Mouse (Mus musculus) intestine, embryonic 14.5 days (tissue): ENCODE data around the gene Frzb. TPM values are rescaled to one million over a fixed set of nuclear protein-coding genes. Genes with fewer than 3 reads are reported as not detected.
A peak's percentile ranks its signal among the peaks of the same experiment; 100 is the strongest.
"Not testable (repeated sequence)": the region's sequence is repeated elsewhere in the genome, so short reads cannot be mapped to it uniquely, and the experiment has no call there.

Source experiments
- ATAC-seq: fragments of 200-750 bp; cut with Nextera tagmentation; replicated peaks from 2 replicates; pipeline ENCODE4 v1.8.0; 2017; ENCODE audit warnings: low read depth, moderate number of reproducible peaks, moderate TSS enrichment, moderate library complexity; ENCODE audit not compliant: low FRiP score, low TSS enrichment
- DNase-seq: peaks from one replicate; pipeline ENCODE4 v3.0.0-alpha.2; 2018; ENCODE audit warnings: low spot score
- H3K27ac ChIP-seq: fragments of 300-500 bp; sonication (generic); 2 replicates; pipeline ENCODE4 v1.5.1; 2014; ENCODE audit warnings: low read depth, mild to moderate bottlenecking, control low read depth
- H3K27me3 ChIP-seq: fragments of 300-500 bp; sonication (generic); replicated peaks from 2 replicates; pipeline ENCODE4 v1.6.1; 2014; ENCODE audit warnings: low read length, control low read depth; ENCODE audit not compliant: control insufficient read depth, insufficient read depth
- H3K36me3 ChIP-seq: fragments of 300-500 bp; sonication (generic); 2 replicates; pipeline ENCODE4 v1.6.1; 2014; ENCODE audit warnings: low read length, control low read depth; ENCODE audit not compliant: control insufficient read depth, insufficient read depth
- H3K4me1 ChIP-seq: fragments of 300-500 bp; sonication (generic); replicated peaks from 2 replicates; pipeline ENCODE4 v1.6.1; 2014; ENCODE audit warnings: low read length, control low read depth, mixed read lengths; ENCODE audit not compliant: control insufficient read depth, insufficient read depth
- H3K4me2 ChIP-seq: fragments of 300-500 bp; sonication (generic); 2 replicates; pipeline ENCODE4 v1.6.1; 2014; ENCODE audit warnings: low read length
- H3K4me3 ChIP-seq: fragments of 300-500 bp; sonication (generic); 2 replicates; pipeline ENCODE4 v1.5.1; 2014; ENCODE audit warnings: low read depth, low read length, control low read depth, mixed read lengths
- H3K9ac ChIP-seq: fragments of 300-500 bp; sonication (generic); 2 replicates; pipeline ENCODE4 v1.6.1; 2014; ENCODE audit warnings: mild to moderate bottlenecking, low read length
- H3K9me3 ChIP-seq: fragments of 300-500 bp; sonication (generic); 2 replicates; pipeline ENCODE4 v1.6.1; 2016; ENCODE audit warnings: low read length, control low read depth; ENCODE audit not compliant: control insufficient read depth
- WGBS: fragments of 180-500 bp; shearing (Covaris S2); extraction: QIAGEN DNeasy Blood & Tissue Kit; methylation state at CpG from one replicate; pipeline ENCODE4 v1.1.7; 2014; 5-methylcytosine and 5-hydroxymethylcytosine counted together
- polyA plus RNA-seq: library from polyadenylated mRNA; unstranded; fragments of >200 nt; fragmentation: Nextera tagmentation; extraction: Ambion mirVana; gene quantifications from 2 replicates; pipeline ENCODE4 v1.2.1, GENCODE M21; 2014

Frzb gene
- polyA plus RNA-seq = 1.9 and 2.2 TPM in 2 replicates

- H3K27ac ChIP-seq = no peak within 1 kb of the TSS
- peak within 1 kb of the TSS; percentile 65 for H3K4me3 ChIP-seq
- peak; percentile 72 for ATAC-seq
- H3K4me2 ChIP-seq = peak within 1 kb of the TSS; percentile 85
- DNase-seq = peak; percentile 77
- H3K4me1 ChIP-seq = no peaks in the 10 kb centered on the region
- H3K36me3 ChIP-seq = no peaks in the 10 kb centered on the region
- H3K27me3 ChIP-seq = peaks cover 18% of the 10 kb centered on the region; the same call in 1 of the 2 replicates
- 0% methylated on average over 33 of the region's 33 CpGs for WGBS
- peak within 1 kb of the TSS; percentile 1 for H3K9ac ChIP-seq
- no peaks in the 10 kb centered on the region for H3K9me3 ChIP-seq
Observed at GRCm38 (mm10) chr2:80447291-80447791, at the start of gene Frzb. Gene Frzb, minus strand, starts transcription at chr2:80447625.

GRCm38 (mm10) chr2:80495304-80495703 lies 47.9 kb upstream of the Frzb start:
- not testable (repeated sequence) for H3K9me3 ChIP-seq, DNase-seq, H3K9ac ChIP-seq, H3K27me3 ChIP-seq, H3K4me2 ChIP-seq, H3K27ac ChIP-seq, H3K4me3 ChIP-seq, H3K4me1 ChIP-seq, ATAC-seq
- 82% methylated on average over 7 of the region's 7 CpGs for WGBS
- peaks cover 12% of the 10 kb centered on the region for H3K36me3 ChIP-seq

GRCm38 (mm10) chr2:80486851-80487250 lies 39.4 kb upstream of the Frzb start:
- H3K9me3 ChIP-seq = no peaks in the 10 kb centered on the region
- no peaks in the 10 kb centered on the region for H3K27me3 ChIP-seq
- no peak overlapping the region for H3K4me2 ChIP-seq
- ATAC-seq = no peak
- 65% methylated on average over 5 of the region's 5 CpGs for WGBS
- no peaks in the 10 kb centered on the region for H3K36me3 ChIP-seq
- no peak overlapping the region for H3K9ac ChIP-seq
- H3K4me3 ChIP-seq = no peak overlapping the region
- H3K4me1 ChIP-seq = no peaks in the 10 kb centered on the region
- DNase-seq = no peak
- no peak overlapping the region for H3K27ac ChIP-seq

GRCm38 (mm10) chr2:80484951-80485350 lies 37.5 kb upstream of the Frzb start:
- no peak overlapping the region for H3K27ac ChIP-seq
- ATAC-seq (no peak), DNase-seq (no peak)
- no peaks in the 10 kb centered on the region for H3K9me3 ChIP-seq
- H3K9ac ChIP-seq = no peak overlapping the region
- H3K27me3 ChIP-seq = no peaks in the 10 kb centered on the region
- H3K4me3 ChIP-seq = no peak overlapping the region
- WGBS = 90% methylated on average over 5 of the region's 5 CpGs
- H3K4me2 ChIP-seq = no peak overlapping the region
- no peaks in the 10 kb centered on the region for H3K36me3 ChIP-seq
- H3K4me1 ChIP-seq = no peaks in the 10 kb centered on the region

- no peak overlapping the region for H3K27ac ChIP-seq
- no peak overlapping the region for H3K4me2 ChIP-seq
- no peaks in the 10 kb centered on the region for H3K9me3 ChIP-seq
- H3K36me3 ChIP-seq = no peaks in the 10 kb centered on the region
- 50% methylated on average over 1 of the region's 1 CpGs for whole genome bisulfite sequencing
- H3K27me3 ChIP-seq = no peaks in the 10 kb centered on the region
- no peaks in the 10 kb centered on the region for H3K4me1 ChIP-seq
- DNase-seq (no peak), ATAC-seq (no peak)
- H3K9ac ChIP-seq = no peak overlapping the region
- no peak overlapping the region for H3K4me3 ChIP-seq
Observed at GRCm38 (mm10) chr2:80475831-80476230, 28.4 kb upstream of the Frzb start.

- no peak overlapping the region for H3K4me3 ChIP-seq
- H3K9me3 ChIP-seq = no peaks in the 10 kb centered on the region
- H3K9ac ChIP-seq = no peak overlapping the region
- no peak overlapping the region for H3K27ac ChIP-seq
- no peaks in the 10 kb centered on the region for H3K4me1 ChIP-seq
- no peak overlapping the region for H3K4me2 ChIP-seq
- no peaks in the 10 kb centered on the region for H3K36me3 ChIP-seq
- no peaks in the 10 kb centered on the region for H3K27me3 ChIP-seq
- 54% methylated on average over 5 of the region's 5 CpGs for WGBS
- ATAC-seq (no peak), DNase-seq (no peak)
Observed at GRCm38 (mm10) chr2:80474247-80474796, 26.9 kb upstream of the Frzb start.

GRCm38 (mm10) chr2:80465991-80466821 lies 18.8 kb upstream of the Frzb start:
- H3K4me2 ChIP-seq = no peak overlapping the region
- DNase-seq (no peak), ATAC-seq (no peak)
- H3K4me3 ChIP-seq = no peak overlapping the region
- no peaks in the 10 kb centered on the region for H3K9me3 ChIP-seq
- WGBS = 52% methylated on average over 16 of the region's 16 CpGs
- no peak overlapping the region for H3K9ac ChIP-seq
- H3K4me1 ChIP-seq = 0 out of 2 replicates have a peak, but pooled peaks cover 5% of the 10 kb centered on the region
- no peaks in the 10 kb centered on the region for H3K27me3 ChIP-seq
- H3K27ac ChIP-seq = no peak overlapping the region
- H3K36me3 ChIP-seq = no peaks in the 10 kb centered on the region

- Histone ChIP-seq H3K9me3 (no peaks in the 10 kb centered on the region), H3K36me3 (no peaks in the 10 kb centered on the region), H3K4me3 (no peak overlapping the region), H3K4me1 (0 out of 2 replicates have a peak, but pooled peaks cover 5% of the 10 kb centered on the region), H3K27me3 (no peaks in the 10 kb centered on the region), H3K27ac (no peak overlapping the region), H3K9ac (no peak overlapping the region), H3K4me2 (no peak overlapping the region)
- 74% methylated on average over 8 of the region's 8 CpGs for WGBS
- ATAC-seq (no peak), DNase-seq (no peak)
Observed at GRCm38 (mm10) chr2:80461827-80462226, 14.4 kb upstream of the Frzb start.
